Comparison of ENCODE assay signal across 8 mouse cellular contexts in the genomic region with DNA sequence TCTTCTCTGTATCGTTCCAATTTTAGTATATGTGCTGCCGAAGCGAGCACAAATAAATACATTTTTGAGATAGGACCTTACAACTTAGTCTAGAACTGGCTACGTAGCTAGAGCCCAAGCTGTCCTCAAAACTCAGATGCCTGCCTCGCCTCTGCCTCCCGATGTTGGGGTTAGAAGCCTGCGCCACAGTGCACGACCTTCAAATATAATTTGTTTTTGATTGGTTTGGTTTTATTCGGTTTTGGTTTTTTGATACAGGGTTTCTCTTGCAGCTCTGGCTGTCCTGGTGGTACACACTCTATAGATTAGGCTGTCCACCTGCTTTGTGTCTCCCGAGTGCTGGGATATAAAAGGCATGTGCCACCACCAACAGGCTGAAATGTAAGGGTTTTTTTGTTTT. TPM values are rescaled to one million over a fixed set of nuclear protein-coding genes. Genes with fewer than 3 reads are reported as not detected.
DNase-seq lines count a peak whose midpoint lies in the region; ATAC-seq and TF ChIP-seq lines count a peak whose summit lies in the region.

No protein-coding gene starts in this region.

- peak overlapping the region; percentile 60; the same call in 1 of the 2 replicates for H3K9ac ChIP-seq in embryonic facial prominence, embryonic 14.5 days (ENCODE audit: low read depth, low read length)
- peak overlapping the region; percentile 94; the same call in 1 of the 2 replicates for H3K9ac ChIP-seq in intestine, embryonic 14.5 days (ENCODE audit: low read length)
- H3K9ac ChIP-seq in midbrain, postnatal 0 days (replicated peaks; ENCODE audit: low read length, poor library complexity, severe bottlenecking) = no peak overlapping the region

- no peak for ATAC-seq in embryonic facial prominence, embryonic 14.5 days (ENCODE audit: low read depth)
- 0 out of 2 replicates have a peak, but pooled peaks have one; percentile 1 for ATAC-seq in intestine, embryonic 14.5 days (replicated peaks; ENCODE audit: low FRiP score, low TSS enrichment, low read depth)
- no peak for ATAC-seq in midbrain, postnatal 0 days (ENCODE audit: low FRiP score)

- peaks cover 23% of the 10 kb centered on the region for H3K4me1 ChIP-seq in embryonic facial prominence, embryonic 14.5 days (ENCODE audit: control insufficient read depth, insufficient read depth, low read length)
- H3K4me1 ChIP-seq in intestine, embryonic 14.5 days (replicated peaks; ENCODE audit: control insufficient read depth, insufficient read depth, low read length) = peaks cover 31% of the 10 kb centered on the region
- peaks cover 11% of the 10 kb centered on the region; the same call in 1 of the 2 replicates for H3K4me1 ChIP-seq in midbrain, postnatal 0 days (ENCODE audit: insufficient read depth, low read length)

- H3K9me3 ChIP-seq in embryonic facial prominence, embryonic 14.5 days (ENCODE audit: control insufficient read depth, low read length) = no peaks in the 10 kb centered on the region
- H3K9me3 ChIP-seq in intestine, embryonic 14.5 days (ENCODE audit: control insufficient read depth, low read length) = no peaks in the 10 kb centered on the region
- no peaks in the 10 kb centered on the region for H3K9me3 ChIP-seq in midbrain, postnatal 0 days (ENCODE audit: low read length)

- peak overlapping the region; percentile 99 for H3K4me3 ChIP-seq in layer of hippocampus, adult 2 months
- H3K4me3 ChIP-seq in embryonic facial prominence, embryonic 14.5 days (ENCODE audit: low read depth, low read length) = peak overlapping the region; percentile 89
- peak overlapping the region; percentile 81 for H3K4me3 ChIP-seq in intestine, embryonic 14.5 days (ENCODE audit: low read depth, low read length)
- H3K4me3 ChIP-seq in midbrain, postnatal 0 days (ENCODE audit: low read depth, low read length) = peak overlapping the region; percentile 54

- peak overlapping the region; percentile 94 for H3K4me2 ChIP-seq in embryonic facial prominence, embryonic 14.5 days (ENCODE audit: low read depth, low read length)
- H3K4me2 ChIP-seq in intestine, embryonic 14.5 days (ENCODE audit: low read length) = peak overlapping the region; percentile 98
- peak overlapping the region; percentile 89; the same call in 1 of the 2 replicates for H3K4me2 ChIP-seq in midbrain, postnatal 0 days (ENCODE audit: low read depth, low read length, poor library complexity, severe bottlenecking)

- H3K27ac ChIP-seq in layer of hippocampus, adult 2 months = peak overlapping the region; percentile 93
- peak overlapping the region; percentile 61; the same call in 1 of the 2 replicates for H3K27ac ChIP-seq in embryonic facial prominence, embryonic 14.5 days (replicated peaks; ENCODE audit: low read depth, low read length)
- no peak overlapping the region for H3K27ac ChIP-seq in intestine, embryonic 14.5 days (ENCODE audit: low read depth)
- H3K27ac ChIP-seq in midbrain, postnatal 0 days (ENCODE audit: low read depth, low read length) = peak overlapping the region; percentile 55; the same call in 1 of the 2 replicates

- DNase-seq in layer of hippocampus, adult 2 months (ENCODE audit: low spot score in 2 of 2) = no peak
- no peak for DNase-seq in layer of hippocampus, postnatal 25 days (ENCODE audit: extremely low spot score in 1 of 2, low spot score in 1 of 2)
- DNase-seq in embryonic facial prominence, embryonic 14.5 days (ENCODE audit: low spot score) = no peak
- DNase-seq in intestine, embryonic 14.5 days (ENCODE audit: low spot score) = no peak
- no peak for DNase-seq in midbrain, postnatal 0 days (ENCODE audit: low spot score)
- DNase-seq in left cerebral cortex, adult 11 months (ENCODE audit: low spot score) = no peak
- no peak for DNase-seq in thymus, postnatal 10 days (ENCODE audit: low spot score in 2 of 2)
- DNase-seq in adrenal gland, postnatal 36 days = no peak

- TF ChIP-seq CTCF in layer of hippocampus, adult 2 months (conservative IDR thresholded peaks at IDR 0.05) = no peak
- TF ChIP-seq CTCF in midbrain, postnatal 0 days (IDR thresholded peaks at IDR 0.05) = 0 out of 2 replicates have a peak, but pooled peaks have one; percentile 1

- WGBS in embryonic facial prominence, embryonic 14.5 days = 74% methylated on average over 10 of the region's 10 CpGs
- WGBS in intestine, embryonic 14.5 days = 75% methylated on average over 10 of the region's 10 CpGs
- 75% methylated on average over 10 of the region's 10 CpGs for WGBS in midbrain, postnatal 0 days

- no peaks in the 10 kb centered on the region for H3K27me3 ChIP-seq in embryonic facial prominence, embryonic 14.5 days (replicated peaks; ENCODE audit: control insufficient read depth, insufficient read depth, low read length)
- H3K27me3 ChIP-seq in intestine, embryonic 14.5 days (replicated peaks; ENCODE audit: control insufficient read depth, insufficient read depth, low read length) = no peaks in the 10 kb centered on the region
- H3K27me3 ChIP-seq in midbrain, postnatal 0 days (ENCODE audit: insufficient read depth, low read length) = no peaks in the 10 kb centered on the region

- H3K36me3 ChIP-seq in embryonic facial prominence, embryonic 14.5 days (ENCODE audit: control insufficient read depth, insufficient read depth, low read length) = peaks cover 11% of the 10 kb centered on the region
- H3K36me3 ChIP-seq in intestine, embryonic 14.5 days (ENCODE audit: control insufficient read depth, insufficient read depth, low read length) = peaks cover 14% of the 10 kb centered on the region
- H3K36me3 ChIP-seq in midbrain, postnatal 0 days (ENCODE audit: insufficient read depth, low read length) = peaks cover 5% of the 10 kb centered on the region

RNA-seq across cellular contexts. Expression of gene Bsg, which starts 0.8 kb away (rescaled TPM):
- total RNA-seq in layer of hippocampus, adult 2 months (2021) = 100 to 1,000 TPM; 538 TPM
- 100 to 1,000 TPM; 610 to 665 TPM for total RNA-seq in layer of hippocampus, postnatal 25 days (2021)
- 846 and 847 TPM in 2 replicates for polyA plus RNA-seq in embryonic facial prominence, embryonic 14.5 days (2014; fragmentation: Nextera tagmentation; extraction: Ambion mirVana)
- polyA plus RNA-seq in intestine, embryonic 14.5 days (2014; fragmentation: Nextera tagmentation; extraction: Ambion mirVana) = 895 and 900 TPM in 2 replicates
- total RNA-seq in midbrain, postnatal 0 days (2014; rRNA removed) = 1,054 and 1,082 TPM in 2 replicates
- polyA plus RNA-seq in midbrain, postnatal 0 days (2015; fragmentation: Nextera tagmentation; extraction: Ambion mirVana) = 1,042 and 1,135 TPM in 2 replicates
- 100 to 1,000 TPM; 558 to 568 TPM for total RNA-seq in adrenal gland, postnatal 36 days (2021)

RNA-seq across cellular contexts. Expression of gene Hcn2, which starts 12.9 kb away (rescaled TPM):
- total RNA-seq in layer of hippocampus, adult 2 months (2021) = 100 to 1,000 TPM; 118 TPM
- 100 to 1,000 TPM; 108 to 110 TPM for total RNA-seq in layer of hippocampus, postnatal 25 days (2021)
- 0.15 and 0.20 TPM in 2 replicates for polyA plus RNA-seq in embryonic facial prominence, embryonic 14.5 days (2014; fragmentation: Nextera tagmentation; extraction: Ambion mirVana)
- 0.09 and 0.12 TPM in 2 replicates for polyA plus RNA-seq in intestine, embryonic 14.5 days (2014; fragmentation: Nextera tagmentation; extraction: Ambion mirVana)
- 60.9 and 66.1 TPM in 2 replicates for total RNA-seq in midbrain, postnatal 0 days (2014; rRNA removed)
- polyA plus RNA-seq in midbrain, postnatal 0 days (2015; fragmentation: Nextera tagmentation; extraction: Ambion mirVana) = 5.0 TPM in 2 replicates
- total RNA-seq in adrenal gland, postnatal 36 days (2021) = 1 to 10 TPM; 4.3 to 6.0 TPM

RNA-seq across cellular contexts. Expression of gene Gzmm, which starts 14.7 kb away (rescaled TPM):
- total RNA-seq in layer of hippocampus, adult 2 months (2021) = 1 to 10 TPM; 3.3 to 4.0 TPM
- total RNA-seq in layer of hippocampus, postnatal 25 days (2021) = 1 to 10 TPM; 2.4 to 3.1 TPM
- 0.31 and 0.51 TPM in 2 replicates for polyA plus RNA-seq in embryonic facial prominence, embryonic 14.5 days (2014; fragmentation: Nextera tagmentation; extraction: Ambion mirVana)
- 0.78 and 1.2 TPM in 2 replicates for polyA plus RNA-seq in intestine, embryonic 14.5 days (2014; fragmentation: Nextera tagmentation; extraction: Ambion mirVana)
- 0.66 and 0.85 TPM in 2 replicates for total RNA-seq in midbrain, postnatal 0 days (2014; rRNA removed)
- polyA plus RNA-seq in midbrain, postnatal 0 days (2015; fragmentation: Nextera tagmentation; extraction: Ambion mirVana) = 1.2 and 1.4 TPM in 2 replicates
- 1 to 10 TPM in 1 of 2 experiments, under 1 TPM in 1; 0.86 to 1.0 TPM for total RNA-seq in adrenal gland, postnatal 36 days (2021)

RNA-seq across cellular contexts. Expression of gene Cdc34, which starts 21.5 kb away (rescaled TPM):
- 10 to 100 TPM; 73.1 to 79.8 TPM for total RNA-seq in layer of hippocampus, adult 2 months (2021)
- total RNA-seq in layer of hippocampus, postnatal 25 days (2021) = 10 to 100 TPM; 67.1 to 77.7 TPM
- 106 TPM in 2 replicates for polyA plus RNA-seq in embryonic facial prominence, embryonic 14.5 days (2014; fragmentation: Nextera tagmentation; extraction: Ambion mirVana)
- 129 and 145 TPM in 2 replicates for polyA plus RNA-seq in intestine, embryonic 14.5 days (2014; fragmentation: Nextera tagmentation; extraction: Ambion mirVana)
- 65.8 and 99.4 TPM in 2 replicates for total RNA-seq in midbrain, postnatal 0 days (2014; rRNA removed)
- polyA plus RNA-seq in midbrain, postnatal 0 days (2015; fragmentation: Nextera tagmentation; extraction: Ambion mirVana) = 72.5 and 75.2 TPM in 2 replicates
- total RNA-seq in adrenal gland, postnatal 36 days (2021) = 10 to 100 TPM; 75.0 to 79.9 TPM

RNA-seq across cellular contexts. Expression of gene Tpgs1, which starts 34.4 kb away (rescaled TPM):
- total RNA-seq in layer of hippocampus, adult 2 months (2021) = 10 to 100 TPM; 67.8 to 73.5 TPM
- total RNA-seq in layer of hippocampus, postnatal 25 days (2021) = 10 to 100 TPM; 74.9 to 79.7 TPM
- polyA plus RNA-seq in embryonic facial prominence, embryonic 14.5 days (2014; fragmentation: Nextera tagmentation; extraction: Ambion mirVana) = 58.7 and 65.3 TPM in 2 replicates
- 80.1 and 81.2 TPM in 2 replicates for polyA plus RNA-seq in intestine, embryonic 14.5 days (2014; fragmentation: Nextera tagmentation; extraction: Ambion mirVana)
- 80.9 and 85.9 TPM in 2 replicates for total RNA-seq in midbrain, postnatal 0 days (2014; rRNA removed)
- 139 and 146 TPM in 2 replicates for polyA plus RNA-seq in midbrain, postnatal 0 days (2015; fragmentation: Nextera tagmentation; extraction: Ambion mirVana)
- 10 to 100 TPM; 31.6 to 39.0 TPM for total RNA-seq in adrenal gland, postnatal 36 days (2021)
